Mouse (Mus musculus) testis, postnatal 14 days (tissue): Measurements from ENCODE around the gene Tceal1.

ENCODE experiments used
- DNase-seq: peaks from one replicate; pipeline ENCODE4 v3.0.0; 2021; ENCODE audit warnings: low spot score

The Tceal1 gene

DNA sequence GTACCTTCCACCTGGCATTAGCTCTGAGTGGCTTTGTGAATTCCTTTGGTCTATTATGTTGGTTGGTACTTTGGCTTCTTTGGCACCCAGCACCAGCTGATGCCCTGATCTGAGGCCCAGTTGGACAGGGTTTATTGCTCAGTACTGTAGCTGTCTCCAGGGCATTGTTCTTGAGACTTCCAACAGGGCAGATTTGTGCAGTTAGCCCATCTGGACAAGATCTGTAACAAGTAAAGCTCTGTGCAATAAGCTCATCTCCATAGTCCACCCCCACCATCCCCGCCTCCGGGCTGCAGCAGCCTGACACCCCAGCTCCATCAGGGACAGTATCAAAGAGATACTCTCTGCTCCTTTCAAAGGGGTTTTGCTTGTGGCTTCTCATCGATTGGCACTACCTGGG is 47.7 kb downstream of the Tceal1 start:
- DNase-seq, result no peak
